Mouse (Mus musculus) hindbrain, embryonic 12.5 days (tissue): ENCODE results near the gene Chn2. TPM values are rescaled to one million over a fixed set of nuclear protein-coding genes. Genes with fewer than 3 reads are reported as not detected.
A peak's percentile ranks its signal among the peaks of the same experiment; 100 is the strongest.

Source experiments
- ATAC-seq: fragments of 200-750 bp; cut with Nextera tagmentation; 2 replicates; pipeline ENCODE4 v1.8.0; 2017; ENCODE audit warnings: moderate TSS enrichment; ENCODE audit not compliant: low FRiP score
- H3K27ac ChIP-seq: fragments of 300-500 bp; sonication (generic); 2 replicates; pipeline ENCODE4 v1.5.1; 2016; ENCODE audit warnings: mild to moderate bottlenecking
- H3K27me3 ChIP-seq: fragments of 300-500 bp; sonication (generic); 2 replicates; pipeline ENCODE4 v1.6.1; 2016; ENCODE audit warnings: mild to moderate bottlenecking
- H3K36me3 ChIP-seq: fragments of 300-500 bp; sonication (generic); 2 replicates; pipeline ENCODE4 v1.6.1; 2016; ENCODE audit warnings: mild to moderate bottlenecking
- H3K4me1 ChIP-seq: fragments of 300-500 bp; sonication (generic); 2 replicates; pipeline ENCODE4 v1.6.1; 2016
- H3K4me2 ChIP-seq: fragments of 300-500 bp; sonication (generic); replicated peaks from 2 replicates; pipeline ENCODE4 v1.6.1; 2016; ENCODE audit warnings: mild to moderate bottlenecking
- H3K4me3 ChIP-seq: fragments of 300-500 bp; sonication (generic); 2 replicates; pipeline ENCODE4 v1.5.1; 2016; ENCODE audit warnings: mild to moderate bottlenecking
- H3K9ac ChIP-seq: fragments of 300-500 bp; sonication (generic); 2 replicates; pipeline ENCODE4 v1.6.1; 2016; ENCODE audit warnings: mild to moderate bottlenecking, moderate library complexity
- H3K9me3 ChIP-seq: fragments of 300-500 bp; sonication (generic); replicated peaks from 2 replicates; pipeline ENCODE4 v1.6.1; 2016; ENCODE audit warnings: mild to moderate bottlenecking
- WGBS: fragments of 180-500 bp; shearing (Covaris S2); methylation state at CpG from one replicate; pipeline ENCODE4 v1.1.7; 2016; 5-methylcytosine and 5-hydroxymethylcytosine counted together
- polyA plus RNA-seq: library from polyadenylated mRNA; unstranded; fragments of >200 nt; fragmentation: Nextera tagmentation; extraction: Ambion mirVana; gene quantifications from 2 replicates; pipeline ENCODE4 v1.2.1, GENCODE M21; 2016

Gene Chn2
- polyA plus RNA-seq, 1 experiment from 2014 or later: 20.3 TPM

GRCm38 (mm10) chr6:54082576-54082975 is 43.2 kb downstream of the Chn2 start:
- no peaks in the 10 kb centered on the region for H3K9me3 ChIP-seq
- H3K27ac ChIP-seq: no peak overlapping the region
- no peak overlapping the region for H3K4me3 ChIP-seq
- H3K36me3 ChIP-seq: no peaks in the 10 kb centered on the region
- no peak overlapping the region for H3K4me2 ChIP-seq
- H3K4me1 ChIP-seq: no peaks in the 10 kb centered on the region
- no peak for ATAC-seq
- no peaks in the 10 kb centered on the region for H3K27me3 ChIP-seq
- 69% methylated on average over 2 of the region's 2 CpGs for WGBS
- no peak overlapping the region for H3K9ac ChIP-seq

GRCm38 (mm10) chr6:54084046-54084445 is 44.7 kb downstream of the Chn2 start:
- no peak overlapping the region for H3K4me2 ChIP-seq
- ATAC-seq: no peak
- WGBS: 71% methylated on average over 6 of the region's 6 CpGs
- no peak overlapping the region for H3K9ac ChIP-seq
- H3K9me3 ChIP-seq: no peaks in the 10 kb centered on the region
- H3K4me1 ChIP-seq: no peaks in the 10 kb centered on the region
- no peaks in the 10 kb centered on the region for H3K36me3 ChIP-seq
- H3K4me3 ChIP-seq: no peak overlapping the region
- H3K27ac ChIP-seq: no peak overlapping the region
- H3K27me3 ChIP-seq: no peaks in the 10 kb centered on the region

DNA sequence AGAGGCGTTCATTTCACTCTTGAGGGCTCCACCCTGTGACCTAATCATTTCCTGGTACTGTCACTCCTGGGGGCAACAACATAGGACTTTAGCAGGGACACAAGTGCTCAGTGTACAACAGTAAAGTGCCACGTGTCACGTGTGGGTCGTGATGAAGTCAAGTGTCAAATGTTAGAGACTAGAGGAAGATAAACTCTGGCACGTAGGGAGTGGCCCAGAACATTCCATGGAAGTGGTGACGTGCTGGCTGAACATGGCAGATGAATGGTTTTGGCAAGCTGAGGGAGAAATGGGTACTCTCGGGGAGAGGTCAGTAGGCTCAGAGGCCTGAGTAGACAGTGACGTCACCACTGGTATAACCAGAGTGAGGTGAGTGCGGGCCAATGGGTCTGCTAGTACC is 45.7 kb downstream of the Chn2 start:
- WGBS: 78% methylated on average over 9 of the region's 9 CpGs
- Histone ChIP-seq H3K4me3 (no peak overlapping the region), H3K27ac (no peak overlapping the region)

GRCm38 (mm10) chr6:54088168-54088567 is 48.8 kb downstream of the Chn2 start:
- H3K4me1 ChIP-seq: no peaks in the 10 kb centered on the region
- 92% methylated on average over 4 of the region's 4 CpGs for WGBS
- 0 out of 2 replicates have a peak, but pooled peaks cover 3% of the 10 kb centered on the region for H3K27me3 ChIP-seq
- no peak overlapping the region for H3K27ac ChIP-seq
- H3K4me3 ChIP-seq: no peak overlapping the region
- no peak for ATAC-seq
- no peaks in the 10 kb centered on the region for H3K9me3 ChIP-seq
- H3K36me3 ChIP-seq: no peaks in the 10 kb centered on the region
- H3K4me2 ChIP-seq: no peak overlapping the region
- H3K9ac ChIP-seq: no peak overlapping the region

More for the DNA sequence above, 45.7 kb downstream of the Chn2 start:
- no peaks in the 10 kb centered on the region for H3K27me3 ChIP-seq
- H3K9me3 ChIP-seq: no peaks in the 10 kb centered on the region
- H3K36me3 ChIP-seq: no peaks in the 10 kb centered on the region
- ATAC-seq: no peak
- no peaks in the 10 kb centered on the region for H3K4me1 ChIP-seq
- H3K4me2 ChIP-seq: no peak overlapping the region
- H3K9ac ChIP-seq: no peak overlapping the region

DNA sequence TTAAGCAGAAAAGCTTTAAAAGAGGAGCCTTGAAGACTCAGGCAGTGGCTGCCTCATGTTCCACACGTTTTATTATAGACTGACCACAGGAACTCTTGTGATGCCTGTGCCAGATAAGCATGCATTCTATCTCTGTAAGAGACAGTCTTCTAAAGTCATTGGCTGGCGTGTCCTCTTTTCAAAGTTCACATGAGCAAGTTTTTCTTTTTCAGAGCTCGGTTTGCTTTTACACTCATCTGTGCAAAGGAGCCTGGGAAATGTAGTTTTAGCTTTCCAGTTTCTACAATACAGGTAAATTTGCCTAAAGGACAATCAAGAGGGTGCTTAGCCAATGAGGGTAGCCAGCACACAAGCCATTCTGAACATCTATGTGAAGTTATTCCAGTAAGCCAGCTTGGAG is 51.5 kb downstream of the Chn2 start:
- Histone ChIP-seq H3K36me3 (no peaks in the 10 kb centered on the region), H3K9me3 (no peaks in the 10 kb centered on the region), H3K27ac (no peak overlapping the region), H3K4me1 (no peaks in the 10 kb centered on the region), H3K4me3 (no peak overlapping the region), H3K4me2 (no peak overlapping the region), H3K27me3 (0 out of 2 replicates have a peak, but pooled peaks cover 3% of the 10 kb centered on the region), H3K9ac (no peak overlapping the region)
- ATAC-seq: no peak
- 77% methylated on average over 3 of the region's 3 CpGs for WGBS

DNA sequence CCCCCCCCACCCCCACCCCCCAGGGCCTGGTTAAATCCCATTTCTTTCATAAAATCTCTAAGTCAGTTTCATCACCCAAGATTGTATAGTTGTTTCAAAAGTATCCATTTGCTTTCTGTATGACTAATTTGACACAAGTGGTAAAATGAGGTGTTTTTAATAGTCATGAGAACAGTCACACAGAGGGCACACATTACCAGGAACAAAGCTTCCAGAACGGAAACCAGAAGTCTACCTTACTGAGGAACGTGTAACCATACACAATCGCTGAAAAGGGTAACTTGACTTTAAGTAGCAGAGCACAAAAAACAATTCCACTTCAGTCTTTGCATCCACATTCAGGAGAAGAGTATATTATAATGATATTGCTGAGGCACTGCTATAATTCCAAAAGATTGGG is 53.6 kb downstream of the Chn2 start:
- Histone ChIP-seq H3K4me1 (peaks cover 10% of the 10 kb centered on the region), H3K4me3 (no peak overlapping the region), H3K36me3 (no peaks in the 10 kb centered on the region), H3K27ac (no peak overlapping the region), H3K27me3 (peaks cover 3% of the 10 kb centered on the region; the same call in 1 of the 2 replicates), H3K9ac (no peak overlapping the region), H3K9me3 (no peaks in the 10 kb centered on the region), H3K4me2 (no peak overlapping the region)
- 89% methylated on average over 3 of the region's 3 CpGs for WGBS
- no peak for ATAC-seq

- H3K27me3 ChIP-seq: peaks cover 3% of the 10 kb centered on the region; the same call in 1 of the 2 replicates
- no peak overlapping the region for H3K4me3 ChIP-seq
- H3K9ac ChIP-seq: no peak overlapping the region
- no peaks in the 10 kb centered on the region for H3K36me3 ChIP-seq
- H3K27ac ChIP-seq: no peak overlapping the region
- ATAC-seq: no peak
- H3K4me1 ChIP-seq: peaks cover 10% of the 10 kb centered on the region
- no peak overlapping the region for H3K4me2 ChIP-seq
- H3K9me3 ChIP-seq: no peaks in the 10 kb centered on the region
- 27% methylated on average over 6 of the region's 6 CpGs for WGBS
These were observed 56.9 kb downstream of the Chn2 start for GRCm38 (mm10) chr6:54096147-54096761.

- no peak for ATAC-seq
- Histone ChIP-seq H3K9ac (no peak overlapping the region), H3K4me2 (0 out of 2 replicates have a peak overlapping the region, but pooled peaks have one; percentile 3), H3K27ac (no peak overlapping the region), H3K9me3 (no peaks in the 10 kb centered on the region), H3K4me3 (no peak overlapping the region), H3K4me1 (peaks cover 10% of the 10 kb centered on the region), H3K27me3 (peaks cover 3% of the 10 kb centered on the region; the same call in 1 of the 2 replicates), H3K36me3 (no peaks in the 10 kb centered on the region)
- 5% methylated on average over 7 of the region's 7 CpGs for WGBS
These were observed 57.5 kb downstream of the Chn2 start for GRCm38 (mm10) chr6:54096836-54097235.

GRCm38 (mm10) chr6:54098339-54098738 is 59.0 kb downstream of the Chn2 start:
- H3K4me2 ChIP-seq: no peak overlapping the region
- no peaks in the 10 kb centered on the region for H3K36me3 ChIP-seq
- no peak overlapping the region for H3K4me3 ChIP-seq
- no peaks in the 10 kb centered on the region; the same call in 1 of the 2 replicates for H3K27me3 ChIP-seq
- no peaks in the 10 kb centered on the region for H3K9me3 ChIP-seq
- peaks cover 10% of the 10 kb centered on the region for H3K4me1 ChIP-seq
- H3K9ac ChIP-seq: no peak overlapping the region
- H3K27ac ChIP-seq: no peak overlapping the region
- no peak for ATAC-seq
- 94% methylated on average over 6 of the region's 6 CpGs for WGBS

DNA sequence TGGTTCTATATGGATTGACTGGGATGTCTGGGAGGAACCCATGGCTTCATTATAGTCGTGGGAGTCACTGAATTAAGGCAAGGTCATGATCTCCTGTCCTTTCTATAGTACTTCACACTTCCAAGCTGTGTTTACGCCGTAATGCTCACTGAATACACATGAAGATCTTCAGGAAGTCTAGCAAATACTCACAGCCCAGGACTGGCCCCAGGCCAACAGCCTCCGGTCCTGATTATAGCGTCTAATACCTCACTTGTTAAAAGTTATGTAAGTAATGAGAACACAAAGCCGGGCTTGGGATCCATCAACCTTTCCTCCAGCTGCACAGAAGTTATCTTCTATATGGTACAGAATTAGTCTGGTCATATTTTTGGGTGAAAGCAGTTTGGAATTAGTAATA is 60.3 kb downstream of the Chn2 start:
- H3K9me3 ChIP-seq: no peaks in the 10 kb centered on the region
- no peak overlapping the region for H3K9ac ChIP-seq
- no peaks in the 10 kb centered on the region; the same call in 1 of the 2 replicates for H3K27me3 ChIP-seq
- no peak for ATAC-seq
- 80% methylated on average over 6 of the region's 6 CpGs for WGBS
- H3K4me1 ChIP-seq: peaks cover 10% of the 10 kb centered on the region
- no peak overlapping the region for H3K4me2 ChIP-seq
- H3K4me3 ChIP-seq: no peak overlapping the region
- no peak overlapping the region for H3K27ac ChIP-seq
- no peaks in the 10 kb centered on the region for H3K36me3 ChIP-seq

DNA sequence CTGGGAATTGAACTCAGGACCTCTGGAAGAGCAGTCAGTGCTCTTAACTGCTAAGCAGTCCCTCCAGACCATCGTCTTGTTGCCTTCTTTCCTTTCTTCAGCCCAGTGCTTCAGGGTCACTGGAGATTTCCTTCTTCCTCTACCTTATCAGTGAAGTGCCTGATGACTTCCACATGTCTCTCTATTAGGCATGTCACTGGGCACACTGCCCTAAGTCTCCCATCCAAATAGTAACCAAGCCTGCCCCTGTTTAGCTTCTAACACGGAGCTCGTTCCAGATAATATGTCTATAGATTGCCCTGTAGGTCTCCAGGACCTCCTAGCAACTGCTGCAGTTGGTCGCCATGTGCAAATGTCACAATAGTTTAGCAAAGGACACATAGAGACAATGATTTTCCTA is 62.9 kb downstream of the Chn2 start:
- Histone ChIP-seq H3K4me1 (peaks cover 13% of the 10 kb centered on the region), H3K4me3 (no peak overlapping the region), H3K9me3 (no peaks in the 10 kb centered on the region), H3K27me3 (no peaks in the 10 kb centered on the region; the same call in 1 of the 2 replicates), H3K4me2 (no peak overlapping the region), H3K27ac (no peak overlapping the region), H3K9ac (no peak overlapping the region), H3K36me3 (no peaks in the 10 kb centered on the region)
- no peak for ATAC-seq
- 77% methylated on average over 4 of the region's 4 CpGs for WGBS

GRCm38 (mm10) chr6:54103276-54103975 is 64.1 kb downstream of the Chn2 start:
- H3K9ac ChIP-seq: no peak overlapping the region
- peaks cover 13% of the 10 kb centered on the region for H3K4me1 ChIP-seq
- 85% methylated on average over 9 of the region's 9 CpGs for WGBS
- no peak for ATAC-seq
- H3K27me3 ChIP-seq: no peaks in the 10 kb centered on the region
- H3K36me3 ChIP-seq: no peaks in the 10 kb centered on the region
- no peak overlapping the region for H3K4me3 ChIP-seq
- H3K9me3 ChIP-seq: no peaks in the 10 kb centered on the region
- H3K27ac ChIP-seq: no peak overlapping the region
- no peak overlapping the region for H3K4me2 ChIP-seq
